18 mouse cellular contexts compared by ENCODE assay signal in the genomic region with DNA sequence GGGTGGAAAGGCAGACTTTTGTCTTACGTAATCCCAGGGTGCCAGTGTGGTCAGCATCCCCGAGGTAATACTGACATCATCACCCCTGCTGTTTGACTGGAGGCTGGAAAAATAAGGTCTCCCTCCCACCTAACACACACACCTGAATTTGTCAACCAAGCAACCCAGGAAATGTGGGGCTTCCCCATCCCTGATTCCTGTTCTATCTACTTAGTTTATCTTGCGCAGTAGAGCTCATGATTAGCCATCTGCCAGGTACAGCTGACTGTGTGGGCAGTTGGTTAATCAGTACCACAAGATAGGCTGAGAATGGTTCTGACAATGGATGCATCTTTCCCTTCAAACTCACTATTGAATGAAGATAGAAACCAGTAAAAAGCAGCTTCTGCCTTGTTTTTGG. TPM values are rescaled to one million over a fixed set of nuclear protein-coding genes. Genes with fewer than 3 reads are reported as not detected.
A peak's percentile ranks its signal among the peaks of the same experiment; 100 is the strongest.
DNase-seq lines count a peak whose midpoint lies in the region; ATAC-seq and TF ChIP-seq lines count a peak whose summit lies in the region.
"Had no signal": no experiment of that assay in that cellular context is flagged by ENCODE, and none has a peak within 500 bp of the region (broad histone marks: within the 10 kb centered on the region; RNA-seq: fewer than 3 reads in every experiment).

No protein-coding gene starts in this region.

- TF ChIP-seq POLR2A in cerebellum, adult 2 months (IDR thresholded peaks at IDR 0.05; ENCODE audit: borderline replicate concordance, insufficient read depth, low read length): no peak
- TF ChIP-seq POLR2A in cortical plate, adult 2 months (IDR thresholded peaks at IDR 0.05; ENCODE audit: extremely low read depth, insufficient read depth, low read length): no peak

- H3K4me1 ChIP-seq in cerebellum, adult 2 months (ENCODE audit: control insufficient read depth, insufficient read depth, low read length): peaks cover 24% of the 10 kb centered on the region; the same call in 1 of the 2 replicates
- H3K4me1 ChIP-seq in cortical plate, adult 2 months (ENCODE audit: control insufficient read depth, insufficient read depth, low read length): peaks cover 27% of the 10 kb centered on the region
- H3K4me1 ChIP-seq in kidney, embryonic 16.5 days (ENCODE audit: insufficient read depth, low read length): no peaks in the 10 kb centered on the region
- H3K4me1 ChIP-seq: stomach, embryonic 15.5 days had no signal

- peak overlapping the region; percentile 3; the same call in 1 of the 2 replicates for H3K4me3 ChIP-seq in gastrocnemius, adult 2 months
- no peak overlapping the region for H3K4me3 ChIP-seq in cerebellum, adult 2 months (replicated peaks; ENCODE audit: insufficient read depth, low read depth, low read length)
- no peak overlapping the region for H3K4me3 ChIP-seq in cortical plate, adult 2 months (ENCODE audit: insufficient read depth, low read length)
- no peak overlapping the region for H3K4me3 ChIP-seq in kidney, embryonic 16.5 days (ENCODE audit: low read length)
- H3K4me3 ChIP-seq: forebrain, embryonic 13.5 days; heart, embryonic 15.5 days; stomach, embryonic 15.5 days had no signal

- intact Hi-C loops in gastrocnemius, adult 2 months (cut with DNase I): no loop called here

- H3K9ac ChIP-seq in kidney, embryonic 16.5 days (replicated peaks; ENCODE audit: low read length): no peak overlapping the region
- H3K9ac ChIP-seq: forebrain, embryonic 13.5 days; heart, embryonic 15.5 days; stomach, embryonic 15.5 days had no signal

- TF ChIP-seq CTCF in gastrocnemius, adult 2 months (IDR thresholded peaks at IDR 0.05): no peak
- TF ChIP-seq CTCF in cerebellum, adult 2 months (IDR thresholded peaks at IDR 0.05; ENCODE audit: borderline replicate concordance, insufficient read depth, low read depth, low read length): no peak
- no peak for TF ChIP-seq CTCF in cortical plate, adult 2 months (IDR thresholded peaks at IDR 0.05; ENCODE audit: extremely low read depth, insufficient read depth, low read length)

- no peak for ATAC-seq in kidney, embryonic 16.5 days (ENCODE audit: low FRiP score, low TSS enrichment)
- ATAC-seq: forebrain, embryonic 13.5 days had no signal

- no peaks in the 10 kb centered on the region for H3K36me3 ChIP-seq in kidney, embryonic 16.5 days (ENCODE audit: insufficient read depth, low read length)
- H3K36me3 ChIP-seq: heart, embryonic 15.5 days; stomach, embryonic 15.5 days had no signal

- no peak for DNase-seq in gastrocnemius, adult 2 months
- no peak for DNase-seq in gastrocnemius, adult 18-20 months (ENCODE audit: low spot score)
- peak; percentile 60 to 71 for DNase-seq in layer of hippocampus, adult 8-10 months (ENCODE audit: low spot score in 2 of 2)
- DNase-seq in layer of hippocampus, postnatal 25 days (ENCODE audit: extremely low spot score in 1 of 2, low spot score in 1 of 2): no peak
- peak; percentile 73 to 89 for DNase-seq in cerebellum, adult 2 months
- DNase-seq in thymus, postnatal 0 days (ENCODE audit: low spot score): no peak
- DNase-seq: adrenal gland, postnatal 10 days; left cerebral cortex, postnatal 4 days; lung, adult 18-20 months; retina, postnatal 1 day; spleen, adult 18-20 months; thymus, adult 2 months had no signal

- H3K27me3 ChIP-seq in cerebellum, adult 2 months (ENCODE audit: control insufficient read depth, insufficient read depth, low read length): no peaks in the 10 kb centered on the region
- H3K27me3 ChIP-seq in kidney, embryonic 16.5 days (ENCODE audit: insufficient read depth, low read length): no peaks in the 10 kb centered on the region
- H3K27me3 ChIP-seq: forebrain, embryonic 13.5 days; heart, embryonic 15.5 days; stomach, embryonic 15.5 days had no signal

- no peak overlapping the region for H3K4me2 ChIP-seq in kidney, embryonic 16.5 days (replicated peaks; ENCODE audit: low read depth, low read length)
- H3K4me2 ChIP-seq: forebrain, embryonic 13.5 days; stomach, embryonic 15.5 days had no signal

- H3K27ac ChIP-seq in gastrocnemius, adult 2 months: peak overlapping the region; percentile 89
- peak overlapping the region; percentile 83 for H3K27ac ChIP-seq in cerebellum, adult 2 months (ENCODE audit: insufficient read depth, low read length)
- H3K27ac ChIP-seq in cortical plate, adult 2 months (ENCODE audit: insufficient read depth, low read length): peak overlapping the region; percentile 51
- H3K27ac ChIP-seq in kidney, embryonic 16.5 days (ENCODE audit: low read length): no peak overlapping the region
- H3K27ac ChIP-seq: forebrain, embryonic 13.5 days; heart, embryonic 15.5 days; stomach, embryonic 15.5 days had no signal

- H3K9me3 ChIP-seq in kidney, embryonic 16.5 days (ENCODE audit: low read length): no peaks in the 10 kb centered on the region
- H3K9me3 ChIP-seq: forebrain, embryonic 13.5 days; heart, embryonic 15.5 days; stomach, embryonic 15.5 days had no signal

- 11% methylated on average over 3 of the region's 3 CpGs for WGBS in cerebellum, adult 2 months
- 70% methylated on average over 3 of the region's 3 CpGs for WGBS in kidney, embryonic 16.5 days

RNA-seq across cellular contexts. Expression of gene Cpe, which starts 28.0 kb away (rescaled TPM):
- total RNA-seq in gastrocnemius, adult 2 months (2021): 100 to 1,000 TPM; 196 to 239 TPM
- 100 to 1,000 TPM; 215 to 272 TPM for total RNA-seq in gastrocnemius, adult 18-20 months (2021)
- 1,000 to 10,000 TPM; 2,655 to 2,856 (median 2,753) TPM for total RNA-seq in layer of hippocampus, adult 8-10 months (2022)
- total RNA-seq in layer of hippocampus, postnatal 25 days (2021): 1,000 to 10,000 TPM; 3,120 to 3,267 TPM
- polyA plus RNA-seq in cerebellum, adult 2 months (2012; rRNA removed): 673 and 722 TPM in 2 replicates
- polyA plus RNA-seq in cortical plate, adult 2 months (2012; rRNA removed): 1,729 and 1,769 TPM in 2 replicates
- polyA plus RNA-seq in kidney, embryonic 16.5 days (2015; fragmentation: Nextera tagmentation; extraction: Ambion mirVana): 66.8 and 67.6 TPM in 2 replicates
- polyA plus RNA-seq in thymus, postnatal 0 days (2015; fragmentation: Nextera tagmentation; extraction: Ambion mirVana): 15.3 and 17.8 TPM in 2 replicates
- total RNA-seq: hematopoietic stem cell, adult 5-6 weeks had no signal

Comparison
In these comparisons a context has a peak if more than half of its experiments do, and no peak if none do; other contexts are left out.
1. DNase-seq: peak in layer of hippocampus, adult 8-10 months (2 of 2) and cerebellum, adult 2 months (2 of 2); none in gastrocnemius, adult 2 months (single experiment), gastrocnemius, adult 18-20 months (single experiment), layer of hippocampus, postnatal 25 days (0 of 2) and thymus, postnatal 0 days (single experiment).
2. RNA of gene Cpe, which starts 28.0 kb away (total RNA-seq): 3,120 to 3,267 TPM in layer of hippocampus, postnatal 25 days and 2,655 to 2,856 TPM in layer of hippocampus, adult 8-10 months; 215 to 272 TPM in gastrocnemius, adult 18-20 months and 196 to 239 TPM in gastrocnemius, adult 2 months; every median in the first group is over 4 times any median in the second.